Mouse (Mus musculus): Measurements from ENCODE around the gene Myrfl.

GRCm38 (mm10) chr10:116931497-116932179, 34.9 kb upstream of the Myrfl start:
- TF ChIP-seq CTCF (IDR thresholded peaks at IDR 0.05; ENCODE audit: low read depth, low read length) (no peak), POLR2A (IDR thresholded peaks at IDR 0.05; ENCODE audit: borderline replicate concordance, low read depth, low read length) (no peak)

All from bone marrow macrophage, adult 2 months (primary cell).